Mouse (Mus musculus) limb, embryonic 14.5 days (tissue): ENCODE results near the gene Acbd4. TPM values are rescaled to one million over a fixed set of nuclear protein-coding genes. Genes with fewer than 3 reads are reported as not detected.

Experiments used
- ATAC-seq: fragments of 200-750 bp; cut with Nextera tagmentation; 2 replicates; pipeline ENCODE4 v1.8.0; 2017; ENCODE audit warnings: low read depth, moderate number of reproducible peaks, moderate TSS enrichment; ENCODE audit not compliant: low FRiP score
- DNase-seq: peaks from one replicate; pipeline ENCODE4 v3.0.0-alpha.2; 2015; ENCODE audit warnings: low spot score
- H3K27ac ChIP-seq: fragments of 300-500 bp; sonication (generic); replicated peaks from 2 replicates; pipeline ENCODE4 v1.5.1; 2014; ENCODE audit warnings: low read depth, mild to moderate bottlenecking, low read length, moderate library complexity, mixed read lengths
- H3K27me3 ChIP-seq: fragments of 300-500 bp; sonication (generic); 2 replicates; pipeline ENCODE4 v1.6.1; 2014; ENCODE audit warnings: low read length, mixed read lengths; ENCODE audit not compliant: control insufficient read depth, insufficient read depth
- H3K36me3 ChIP-seq: fragments of 300-500 bp; sonication (generic); 2 replicates; pipeline ENCODE4 v1.6.1; 2014; ENCODE audit warnings: mild to moderate bottlenecking, low read length, moderate library complexity, mixed read lengths; ENCODE audit not compliant: control insufficient read depth, insufficient read depth
- H3K4me1 ChIP-seq: fragments of 300-500 bp; sonication (generic); 2 replicates; pipeline ENCODE4 v1.6.1; 2014; ENCODE audit warnings: antibody characterized with exemption, low read length, mixed read lengths; ENCODE audit not compliant: control insufficient read depth, insufficient read depth
- H3K4me2 ChIP-seq: fragments of 300-500 bp; sonication (generic); replicated peaks from 2 replicates; pipeline ENCODE4 v1.6.1; 2014; ENCODE audit warnings: low read depth, mild to moderate bottlenecking, low read length, moderate library complexity; ENCODE audit not compliant: severe bottlenecking
- H3K4me3 ChIP-seq: fragments of 300-500 bp; sonication (generic); replicated peaks from 2 replicates; pipeline ENCODE4 v1.5.1; 2014; ENCODE audit warnings: low read length
- H3K9ac ChIP-seq: fragments of 300-500 bp; sonication (generic); 2 replicates; pipeline ENCODE4 v1.6.1; 2014; ENCODE audit warnings: mild to moderate bottlenecking, low read depth, low read length, moderate library complexity; ENCODE audit not compliant: severe bottlenecking
- H3K9me3 ChIP-seq: fragments of 300-500 bp; sonication (generic); 2 replicates; pipeline ENCODE4 v1.6.1; 2016; ENCODE audit warnings: low read length; ENCODE audit not compliant: control insufficient read depth
- POLR2A ChIP-seq: fragments of 200-500 bp; IDR thresholded peaks from 2 replicates; pipeline ENCODE4 v1.8.0; 2012; ENCODE audit warnings: inconsistent platforms, mild to moderate bottlenecking, moderate library complexity, borderline replicate concordance; ENCODE audit not compliant: insufficient read depth, insufficient read length; ENCODE audit errors: extremely low read depth
- WGBS: fragments of 180-500 bp; shearing (Covaris S2); extraction: QIAGEN DNeasy Blood & Tissue Kit; methylation state at CpG from one replicate; pipeline ENCODE4 v1.1.7; 2014; 5-methylcytosine and 5-hydroxymethylcytosine counted together
- polyA plus RNA-seq, 2 experiments: library from polyadenylated mRNA; depleted of rRNA in 1 of 2; stranded (reverse) in 1 of 2; unstranded in 1 of 2; fragments of >200 nt; fragmentation: Nextera tagmentation in 1 of 2; extraction: Ambion mirVana in 1 of 2; gene quantifications; 2 replicates each; pipeline versions ENCODE4 v1.2.1 to v1.2.3; 2012 to 2014

The Acbd4 gene
- polyA plus RNA-seq, 2 experiments: 14.2 to 20.2 TPM

GRCm38 (mm10) chr11:103114270-103114943 is 12.9 kb downstream of the Acbd4 start:
- no peaks in the 10 kb centered on the region for H3K27me3 ChIP-seq
- H3K36me3 ChIP-seq: no peaks in the 10 kb centered on the region
- peak overlapping the region; percentile 62 for H3K4me2 ChIP-seq
- peak overlapping the region; percentile 76 for H3K9ac ChIP-seq
- no peak for ATAC-seq
- WGBS: 88% methylated on average over 11 of the region's 11 CpGs
- H3K9me3 ChIP-seq: no peaks in the 10 kb centered on the region
- H3K27ac ChIP-seq: peak overlapping the region; percentile 88
- peaks cover 29% of the 10 kb centered on the region for H3K4me1 ChIP-seq
- H3K4me3 ChIP-seq: peak overlapping the region; percentile 65
- no peak for DNase-seq
- no peak for TF ChIP-seq POLR2A

- H3K4me2 ChIP-seq: peak overlapping the region; percentile 62
- ATAC-seq (peak; percentile 32), DNase-seq (peak; percentile 92)
- peak overlapping the region; percentile 65 for H3K4me3 ChIP-seq
- H3K9me3 ChIP-seq: no peaks in the 10 kb centered on the region
- H3K9ac ChIP-seq: peak overlapping the region; percentile 76
- TF ChIP-seq POLR2A: 0 out of 2 replicates have a peak, but pooled peaks have one; percentile 22
- H3K27ac ChIP-seq: peak overlapping the region; percentile 88
- WGBS: under 1% methylated on average over 34 of the region's 34 CpGs
- peaks cover 29% of the 10 kb centered on the region for H3K4me1 ChIP-seq
- H3K27me3 ChIP-seq: no peaks in the 10 kb centered on the region
- H3K36me3 ChIP-seq: no peaks in the 10 kb centered on the region
Observed at GRCm38 (mm10) chr11:103115163-103116007, 13.9 kb downstream of the Acbd4 start.

- peak; percentile 97; the same call in 1 of the 2 replicates for TF ChIP-seq POLR2A
- Histone ChIP-seq H3K9me3 (no peaks in the 10 kb centered on the region), H3K4me1 (peaks cover 27% of the 10 kb centered on the region), H3K27me3 (no peaks in the 10 kb centered on the region), H3K9ac (peak within 1 kb of the TSS; percentile 76), H3K36me3 (no peaks in the 10 kb centered on the region), H3K27ac (peak within 1 kb of the TSS; percentile 88), H3K4me3 (peak within 1 kb of the TSS; percentile 65), H3K4me2 (peak within 1 kb of the TSS; percentile 86)
- peak; percentile 92 for ATAC-seq
- under 1% methylated on average over 50 of the region's 53 CpGs for WGBS
- peak; percentile 99 for DNase-seq
Observed at GRCm38 (mm10) chr11:103116008-103116818, 14.7 kb downstream of the Acbd4 start, which contains the start of gene Hexim1. Gene Hexim1, plus strand, starts transcription at chr11:103116231.

GRCm38 (mm10) chr11:103116959-103117590 is 15.6 kb downstream of the Acbd4 start:
- DNase-seq: peak; percentile 73
- no peak for TF ChIP-seq POLR2A
- Histone ChIP-seq H3K27ac (peak overlapping the region; percentile 79; the same call in 1 of the 2 replicates), H3K9ac (peak overlapping the region; percentile 72), H3K36me3 (no peaks in the 10 kb centered on the region), H3K9me3 (no peaks in the 10 kb centered on the region), H3K4me2 (peak overlapping the region; percentile 86), H3K4me3 (peak overlapping the region; percentile 65), H3K4me1 (peaks cover 24% of the 10 kb centered on the region), H3K27me3 (no peaks in the 10 kb centered on the region)
- 0 out of 2 replicates have a peak, but pooled peaks have one; percentile 6 for ATAC-seq
- WGBS: 0% methylated on average over 32 of the region's 35 CpGs
